Mouse (Mus musculus) forebrain, embryonic 11.5 days (tissue): Measurements from ENCODE around the gene Rnf4. TPM values are rescaled to one million over a fixed set of nuclear protein-coding genes. Genes with fewer than 3 reads are reported as not detected.

ENCODE experiments used
- polyA plus RNA-seq: library from polyadenylated mRNA; unstranded; fragments of >200 nt; fragmentation: Nextera tagmentation; extraction: Ambion mirVana; gene quantifications from 2 replicates; pipeline ENCODE4 v1.2.1, GENCODE M21; 2014

The Rnf4 gene
- polyA plus RNA-seq, 1 experiment from 2014 or later = 199 TPM

Other genes starting within 250 kb of the Rnf4 start
- 1.1 and 1.7 TPM in 2 replicates for gene Poln, start 166.8 kb upstream of the Rnf4 start, polyA plus RNA-seq
- 42.4 and 50.8 TPM in 2 replicates for gene Haus3, start 166.8 kb upstream of the Rnf4 start, polyA plus RNA-seq
- 17.6 and 20.1 TPM in 2 replicates for gene Mxd4, start 148.6 kb upstream of the Rnf4 start, polyA plus RNA-seq
- 1.6 TPM in 2 replicates for gene Zfyve28, start 47.8 kb upstream of the Rnf4 start, polyA plus RNA-seq
- gene Cfap99, start 47.7 kb upstream of the Rnf4 start, polyA plus RNA-seq = not detected in 2 replicates
- gene Fam193a, start 33.6 kb downstream of the Rnf4 start, polyA plus RNA-seq = 19.6 TPM in 2 replicates
- 5.3 and 5.6 TPM in 2 replicates for gene Tnip2, start 177.7 kb downstream of the Rnf4 start, polyA plus RNA-seq
- gene Sh3bp2, start 189.5 kb downstream of the Rnf4 start, polyA plus RNA-seq = 10.4 and 10.7 TPM in 2 replicates
- 202 and 238 TPM in 2 replicates for gene Add1, start 237.4 kb downstream of the Rnf4 start, polyA plus RNA-seq